Mouse (Mus musculus) intestine, embryonic 14.5 days (tissue): ENCODE data around the gene Creb1. TPM values are rescaled to one million over a fixed set of nuclear protein-coding genes. Genes with fewer than 3 reads are reported as not detected.

ENCODE experiments used
- ATAC-seq: fragments of 200-750 bp; cut with Nextera tagmentation; replicated peaks from 2 replicates; pipeline ENCODE4 v1.8.0; 2017; ENCODE audit warnings: low read depth, moderate number of reproducible peaks, moderate TSS enrichment, moderate library complexity; ENCODE audit not compliant: low FRiP score, low TSS enrichment
- DNase-seq: peaks from one replicate; pipeline ENCODE4 v3.0.0-alpha.2; 2018; ENCODE audit warnings: low spot score
- H3K27ac ChIP-seq: fragments of 300-500 bp; sonication (generic); 2 replicates; pipeline ENCODE4 v1.5.1; 2014; ENCODE audit warnings: low read depth, mild to moderate bottlenecking, control low read depth
- H3K27me3 ChIP-seq: fragments of 300-500 bp; sonication (generic); replicated peaks from 2 replicates; pipeline ENCODE4 v1.6.1; 2014; ENCODE audit warnings: low read length, control low read depth; ENCODE audit not compliant: control insufficient read depth, insufficient read depth
- H3K36me3 ChIP-seq: fragments of 300-500 bp; sonication (generic); 2 replicates; pipeline ENCODE4 v1.6.1; 2014; ENCODE audit warnings: low read length, control low read depth; ENCODE audit not compliant: control insufficient read depth, insufficient read depth
- H3K4me1 ChIP-seq: fragments of 300-500 bp; sonication (generic); replicated peaks from 2 replicates; pipeline ENCODE4 v1.6.1; 2014; ENCODE audit warnings: low read length, control low read depth, mixed read lengths; ENCODE audit not compliant: control insufficient read depth, insufficient read depth
- H3K4me2 ChIP-seq: fragments of 300-500 bp; sonication (generic); 2 replicates; pipeline ENCODE4 v1.6.1; 2014; ENCODE audit warnings: low read length
- H3K4me3 ChIP-seq: fragments of 300-500 bp; sonication (generic); 2 replicates; pipeline ENCODE4 v1.5.1; 2014; ENCODE audit warnings: low read depth, low read length, control low read depth, mixed read lengths
- H3K9ac ChIP-seq: fragments of 300-500 bp; sonication (generic); 2 replicates; pipeline ENCODE4 v1.6.1; 2014; ENCODE audit warnings: mild to moderate bottlenecking, low read length
- H3K9me3 ChIP-seq: fragments of 300-500 bp; sonication (generic); 2 replicates; pipeline ENCODE4 v1.6.1; 2016; ENCODE audit warnings: low read length, control low read depth; ENCODE audit not compliant: control insufficient read depth
- whole genome bisulfite sequencing: fragments of 180-500 bp; shearing (Covaris S2); extraction: QIAGEN DNeasy Blood & Tissue Kit; methylation state at CpG from one replicate; pipeline ENCODE4 v1.1.7; 2014; 5-methylcytosine and 5-hydroxymethylcytosine counted together
- polyA plus RNA-seq: library from polyadenylated mRNA; unstranded; fragments of >200 nt; fragmentation: Nextera tagmentation; extraction: Ambion mirVana; gene quantifications from 2 replicates; pipeline ENCODE4 v1.2.1, GENCODE M21; 2014

Creb1 gene
- polyA plus RNA-seq, 1 experiment from 2014 or later, result 38.9 TPM

GRCm38 (mm10) chr1:64603381-64603780 lies 70.9 kb downstream of the Creb1 start:
- WGBS, result 89% methylated on average over 5 of the region's 5 CpGs
- no peaks in the 10 kb centered on the region for H3K4me1 ChIP-seq
- no peak overlapping the region for H3K4me3 ChIP-seq
- DNase-seq (no peak), ATAC-seq (no peak)
- H3K36me3 ChIP-seq, result peaks cover 56% of the 10 kb centered on the region
- H3K9me3 ChIP-seq, result no peaks in the 10 kb centered on the region
- no peak overlapping the region for H3K27ac ChIP-seq
- no peaks in the 10 kb centered on the region for H3K27me3 ChIP-seq
- no peak overlapping the region for H3K4me2 ChIP-seq
- H3K9ac ChIP-seq, result no peak overlapping the region

GRCm38 (mm10) chr1:64609145-64609544 lies 76.7 kb downstream of the Creb1 start:
- Histone ChIP-seq H3K4me1 (no peaks in the 10 kb centered on the region), H3K36me3 (peaks cover 34% of the 10 kb centered on the region), H3K27ac (no peak overlapping the region), H3K9ac (no peak overlapping the region), H3K4me3 (no peak overlapping the region), H3K4me2 (no peak overlapping the region), H3K27me3 (no peaks in the 10 kb centered on the region), H3K9me3 (no peaks in the 10 kb centered on the region)
- WGBS, result 76% methylated on average over 4 of the region's 4 CpGs
- DNase-seq (no peak), ATAC-seq (no peak)

GRCm38 (mm10) chr1:64609976-64610375 lies 77.5 kb downstream of the Creb1 start:
- H3K4me2 ChIP-seq, result no peak overlapping the region
- no peaks in the 10 kb centered on the region for H3K4me1 ChIP-seq
- no peak for ATAC-seq
- no peak overlapping the region for H3K4me3 ChIP-seq
- no peaks in the 10 kb centered on the region for H3K27me3 ChIP-seq
- DNase-seq, result no peak
- WGBS, result 84% methylated on average over 9 of the region's 9 CpGs
- peaks cover 26% of the 10 kb centered on the region for H3K36me3 ChIP-seq
- no peak overlapping the region for H3K27ac ChIP-seq
- no peaks in the 10 kb centered on the region for H3K9me3 ChIP-seq
- H3K9ac ChIP-seq, result no peak overlapping the region

GRCm38 (mm10) chr1:64614311-64614710 lies 81.9 kb downstream of the Creb1 start:
- H3K4me2 ChIP-seq, result no peak overlapping the region
- no peaks in the 10 kb centered on the region for H3K27me3 ChIP-seq
- no peak overlapping the region for H3K9ac ChIP-seq
- H3K4me1 ChIP-seq, result peaks cover 16% of the 10 kb centered on the region
- H3K4me3 ChIP-seq, result no peak overlapping the region
- no peak overlapping the region for H3K27ac ChIP-seq
- DNase-seq (no peak), ATAC-seq (no peak)
- H3K36me3 ChIP-seq, result peaks cover 9% of the 10 kb centered on the region; the same call in 1 of the 2 replicates
- H3K9me3 ChIP-seq, result no peaks in the 10 kb centered on the region
- WGBS, result 87% methylated on average over 9 of the region's 9 CpGs

GRCm38 (mm10) chr1:64614801-64615345 lies 82.4 kb downstream of the Creb1 start:
- ATAC-seq (no peak), DNase-seq (no peak)
- Histone ChIP-seq H3K36me3 (peaks cover 6% of the 10 kb centered on the region; the same call in 1 of the 2 replicates), H3K27me3 (no peaks in the 10 kb centered on the region), H3K4me1 (peaks cover 16% of the 10 kb centered on the region), H3K4me3 (no peak overlapping the region), H3K9me3 (no peaks in the 10 kb centered on the region), H3K9ac (no peak overlapping the region), H3K27ac (no peak overlapping the region), H3K4me2 (no peak overlapping the region)
- 81% methylated on average over 10 of the region's 10 CpGs for WGBS

- ATAC-seq (no peak), DNase-seq (no peak)
- Histone ChIP-seq H3K4me3 (no peak overlapping the region), H3K9me3 (no peaks in the 10 kb centered on the region), H3K27ac (no peak overlapping the region), H3K4me1 (peaks cover 16% of the 10 kb centered on the region), H3K9ac (no peak overlapping the region), H3K27me3 (no peaks in the 10 kb centered on the region), H3K4me2 (0 out of 2 replicates have a peak overlapping the region, but pooled peaks have one; percentile 65), H3K36me3 (peaks cover 5% of the 10 kb centered on the region; the same call in 1 of the 2 replicates)
- whole genome bisulfite sequencing, result 87% methylated on average over 11 of the region's 11 CpGs
Measured at GRCm38 (mm10) chr1:64615531-64615991, 83.1 kb downstream of the Creb1 start.

GRCm38 (mm10) chr1:64616076-64616475 lies 83.6 kb downstream of the Creb1 start:
- 65% methylated on average over 6 of the region's 6 CpGs for WGBS
- Histone ChIP-seq H3K4me1 (peaks cover 16% of the 10 kb centered on the region), H3K27me3 (no peaks in the 10 kb centered on the region), H3K36me3 (peaks cover 5% of the 10 kb centered on the region; the same call in 1 of the 2 replicates), H3K4me2 (peak overlapping the region; percentile 65), H3K27ac (no peak overlapping the region), H3K9ac (peak overlapping the region; percentile 95), H3K9me3 (no peaks in the 10 kb centered on the region), H3K4me3 (peak overlapping the region; percentile 80)
- ATAC-seq (no peak), DNase-seq (no peak)

- ATAC-seq, result no peak
Measured at GRCm38 (mm10) chr1:64616531-64616880, 84.1 kb downstream of the Creb1 start.

More at GRCm38 (mm10) chr1:64616531-64616880, 84.1 kb downstream of the Creb1 start:
- Histone ChIP-seq H3K36me3 (peaks cover 5% of the 10 kb centered on the region; the same call in 1 of the 2 replicates), H3K4me3 (peak overlapping the region; percentile 80), H3K9me3 (no peaks in the 10 kb centered on the region), H3K4me2 (peak overlapping the region; percentile 65), H3K4me1 (peaks cover 16% of the 10 kb centered on the region), H3K27ac (peak overlapping the region; percentile 98), H3K27me3 (no peaks in the 10 kb centered on the region), H3K9ac (peak overlapping the region; percentile 95)
- DNase-seq, result no peak
- WGBS, result 4% methylated on average over 8 of the region's 8 CpGs
